Comparison of ENCODE assay signal across 8 mouse cellular contexts in genomic region chr11:115604304-115604696, GRCm38 (mm10). TPM values are rescaled to one million over a fixed set of nuclear protein-coding genes. Genes with fewer than 3 reads are reported as not detected.
DNase-seq lines count a peak whose midpoint lies in the region; ATAC-seq and TF ChIP-seq lines count a peak whose summit lies in the region.

No protein-coding gene starts in this region.

- DNase-seq in heart, adult 2 months: no peak
- DNase-seq in heart, adult 9 months (ENCODE audit: low spot score in 2 of 2): no peak
- DNase-seq in CH12.LX (ENCODE audit: extremely low read depth): no peak
- no peak for DNase-seq in B cell, adult 2 months
- no peak for DNase-seq in spleen, postnatal 10 days (ENCODE audit: low spot score in 2 of 2)

- no peak for TF ChIP-seq RAD21 in CH12.LX (IDR thresholded peaks at IDR 0.05; ENCODE audit: low read depth, low read length)

- peak overlapping the region; percentile 69 for H3K4me3 ChIP-seq in heart, adult 2 months
- peak overlapping the region; percentile 81 to 93 (median 84) for H3K4me3 ChIP-seq in CH12.LX (replicated peaks in 1 of 3; ENCODE audit: low read depth in 2 of 3, low read length in 2 of 3, poor library complexity in 1 of 3)
- peak overlapping the region; percentile 96 for H3K4me3 ChIP-seq in embryonic fibroblast, embryonic 13.5 days (ENCODE audit: insufficient read depth, low read length)
- peak overlapping the region; percentile 98 for H3K4me3 ChIP-seq in limb, embryonic 15.5 days
- H3K4me3 ChIP-seq in small intestine, adult 2 months (ENCODE audit: low read depth, low read length): peak overlapping the region; percentile 94

- no peaks in the 10 kb centered on the region for H3K9me3 ChIP-seq in CH12.LX (replicated peaks; ENCODE audit: low read length)
- no peaks in the 10 kb centered on the region for H3K9me3 ChIP-seq in limb, embryonic 15.5 days

- TF ChIP-seq POLR2A in heart, adult 2 months (IDR thresholded peaks at IDR 0.05; ENCODE audit: insufficient read depth, low read depth, low read length): no peak
- no peak for TF ChIP-seq POLR2A in CH12.LX (IDR thresholded peaks at IDR 0.05; ENCODE audit: low read depth, low read length)
- TF ChIP-seq POLR2A in embryonic fibroblast, embryonic 13.5 days (IDR thresholded peaks at IDR 0.05; ENCODE audit: low read depth, low read length): no peak
- TF ChIP-seq POLR2A in small intestine, adult 2 months (IDR thresholded peaks at IDR 0.05; ENCODE audit: low read depth, low read length): no peak

- in situ Hi-C loops in CH12.LX (cut with MboI; ENCODE audit: low pct_ligation_motif_present, low pct_unique_long_range_greater_than_20kb, low sequenced_read_pairs): loop anchor here (25.0 kb wide), 1 partner anchor 408 kb away; the partner anchor contains the start of gene Galk1

- TF ChIP-seq CTCF in heart, adult 2 months (IDR thresholded peaks at IDR 0.05): no peak
- no peak for TF ChIP-seq CTCF in CH12.LX (conservative IDR thresholded peaks at IDR 0.05 in 1 of 2, IDR thresholded peaks at IDR 0.05 in 1 of 2; ENCODE audit: low read depth in 2 of 2, low read length in 2 of 2)
- no peak for TF ChIP-seq CTCF in embryonic fibroblast, embryonic 13.5 days (IDR thresholded peaks at IDR 0.05; ENCODE audit: borderline replicate concordance, insufficient read depth, low read length)
- no peak for TF ChIP-seq CTCF in small intestine, adult 2 months (IDR thresholded peaks at IDR 0.05; ENCODE audit: extremely low read depth, insufficient read length, insufficient replicate concordance, low read depth, low read length)

- dilution Hi-C loops in CH12.LX (cut with MboI; ENCODE audit: extremely low pct_ligation_motif_present, extremely low pct_unique_long_range_greater_than_20kb, low sequenced_read_pairs): no loop called here

- peak overlapping the region; percentile 78 for H3K9ac ChIP-seq in heart, adult 2 months (ENCODE audit: low read depth, low read length)
- H3K9ac ChIP-seq in CH12.LX (ENCODE audit: insufficient read depth, low read depth): peak overlapping the region; percentile 97
- peak overlapping the region; percentile 99 for H3K9ac ChIP-seq in limb, embryonic 15.5 days

- H3K4me2 ChIP-seq in CH12.LX (ENCODE audit: insufficient read depth, low read depth, poor library complexity, severe bottlenecking): peak overlapping the region; percentile 87; the same call in 1 of the 2 replicates
- H3K4me2 ChIP-seq in limb, embryonic 15.5 days: peak overlapping the region; percentile 89

- H3K4me1 ChIP-seq in heart, adult 2 months (ENCODE audit: control insufficient read depth, insufficient read depth, low read length): peaks cover 9% of the 10 kb centered on the region
- H3K4me1 ChIP-seq in CH12.LX (ENCODE audit: control insufficient read depth in 1 of 2, insufficient read depth in 2 of 2): peaks cover 34 to 74% of the 10 kb centered on the region in 2 experiments
- peaks cover 12% of the 10 kb centered on the region for H3K4me1 ChIP-seq in embryonic fibroblast, embryonic 13.5 days (ENCODE audit: control insufficient read depth, insufficient read depth, low read length)
- H3K4me1 ChIP-seq in limb, embryonic 15.5 days: peaks cover 31% of the 10 kb centered on the region
- peaks cover 8% of the 10 kb centered on the region for H3K4me1 ChIP-seq in small intestine, adult 2 months (ENCODE audit: control insufficient read depth, insufficient read depth, insufficient read length, low read length)

- under 1% methylated on average over 26 of the region's 26 CpGs for WGBS in heart, adult 2 months
- WGBS in limb, embryonic 15.5 days: under 1% methylated on average over 26 of the region's 26 CpGs
- WGBS in small intestine, adult 2 months: under 1% methylated on average over 26 of the region's 26 CpGs

- no peaks in the 10 kb centered on the region; the same call in 1 of the 2 replicates for H3K36me3 ChIP-seq in heart, adult 2 months (ENCODE audit: control insufficient read depth, insufficient read depth, low read length)
- peaks cover 50 to 71% of the 10 kb centered on the region in 2 experiments for H3K36me3 ChIP-seq in CH12.LX (replicated peaks in 1 of 2; ENCODE audit: control insufficient read depth in 1 of 2, insufficient read depth in 1 of 2, low read length in 1 of 2)
- H3K36me3 ChIP-seq in limb, embryonic 15.5 days: peaks cover 43% of the 10 kb centered on the region
- peaks cover 35% of the 10 kb centered on the region for H3K36me3 ChIP-seq in small intestine, adult 2 months (ENCODE audit: control insufficient read depth, insufficient read depth, low read length)

- H3K79me2 ChIP-seq in heart, adult 2 months (replicated peaks; ENCODE audit: control insufficient read depth, insufficient read depth, low read length): peaks cover 3% of the 10 kb centered on the region
- peaks cover 81% of the 10 kb centered on the region for H3K79me2 ChIP-seq in CH12.LX (replicated peaks; ENCODE audit: control insufficient read depth, extremely low read depth, insufficient read depth, poor library complexity, severe bottlenecking)

- intact Hi-C loops in heart, adult 2 months (cut with DNase I): loop anchor here (5.0 kb wide), 1 partner anchor 192 kb away; no protein-coding TSS in a partner anchor

- H3K27me3 ChIP-seq in heart, adult 2 months (ENCODE audit: control insufficient read depth, insufficient read depth, low read length): no peaks in the 10 kb centered on the region
- H3K27me3 ChIP-seq in CH12.LX (replicated peaks): no peaks in the 10 kb centered on the region
- H3K27me3 ChIP-seq in limb, embryonic 15.5 days: no peaks in the 10 kb centered on the region
- H3K27me3 ChIP-seq in small intestine, adult 2 months (ENCODE audit: control insufficient read depth, insufficient read depth, low read length): no peaks in the 10 kb centered on the region

- TF ChIP-seq EP300 in heart, adult 2 months (IDR thresholded peaks at IDR 0.05; ENCODE audit: insufficient read depth, low read depth, low read length): no peak
- TF ChIP-seq EP300 in CH12.LX (IDR thresholded peaks at IDR 0.05; ENCODE audit: low read length): no peak

- H3K27ac ChIP-seq in heart, adult 2 months: peak overlapping the region; percentile 100
- peak overlapping the region; percentile 82 for H3K27ac ChIP-seq in CH12.LX (ENCODE audit: insufficient read depth, low read depth)
- H3K27ac ChIP-seq in embryonic fibroblast, embryonic 13.5 days (ENCODE audit: insufficient read depth, low read length): peak overlapping the region; percentile 90
- peak overlapping the region; percentile 92 for H3K27ac ChIP-seq in limb, embryonic 15.5 days
- peak overlapping the region; percentile 88 for H3K27ac ChIP-seq in small intestine, adult 2 months (ENCODE audit: insufficient read depth, low read depth, low read length)

- peak; percentile 8; the same call in 1 of the 2 replicates for ATAC-seq in limb, embryonic 15.5 days (ENCODE audit: insufficient number of reproducible peaks, low FRiP score, low TSS enrichment, low read depth)

TF ChIP-seq in CH12.LX, 34 proteins besides CTCF, POLR2A, EP300 and RAD21 (continues in another document):
- TF ChIP-seq SIN3A (IDR thresholded peaks at IDR 0.05; ENCODE audit: low read length): peak; percentile 12; the same call in 1 of the 2 replicates

RNA-seq across cellular contexts. Expression of gene Gga3, which starts 0.4 kb away (rescaled TPM):
- total RNA-seq in heart, adult 2 months (2021): 10 to 100 TPM; 16.5 to 20.3 TPM
- polyA plus RNA-seq in heart, adult 2 months (2012; rRNA removed): 15.4 and 17.1 TPM in 2 replicates
- total RNA-seq in CH12.LX (2012; rRNA removed) (18.7 and 22.6 TPM in 2 replicates), CH12.LX (2014; rRNA removed) (7.7 TPM in 2 replicates)
- polyA plus RNA-seq in CH12.LX (2012; ENCODE audit: insufficient read length, low read depth): 37.2 and 39.8 TPM in 2 replicates
- polyA plus RNA-seq in embryonic fibroblast, embryonic 13.5 days (2011; ENCODE audit: insufficient read length, low read depth, missing spikeins): 17.0 and 30.3 TPM in 2 replicates
- polyA plus RNA-seq in limb, embryonic 15.5 days (2015; fragmentation: Nextera tagmentation; extraction: Ambion mirVana): 17.5 and 18.0 TPM in 2 replicates
- polyA plus RNA-seq in small intestine, adult 2 months (2012; rRNA removed): 12.6 and 14.7 TPM in 2 replicates

RNA-seq across cellular contexts. Expression of gene Mrps7, which starts 0.6 kb away (rescaled TPM):
- 10 to 100 TPM; 74.6 to 80.1 TPM for total RNA-seq in heart, adult 2 months (2021)
- 33.9 and 40.2 TPM in 2 replicates for polyA plus RNA-seq in heart, adult 2 months (2012; rRNA removed)
- 172 and 217 TPM in 2 replicates for total RNA-seq in CH12.LX (2012; rRNA removed)
- total RNA-seq in CH12.LX (2014; rRNA removed): 154 and 168 TPM in 2 replicates
- polyA plus RNA-seq in CH12.LX (2012; ENCODE audit: insufficient read length, low read depth): 157 and 184 TPM in 2 replicates
- polyA plus RNA-seq in embryonic fibroblast, embryonic 13.5 days (2011; ENCODE audit: insufficient read length, low read depth, missing spikeins): 31.0 and 36.5 TPM in 2 replicates
- polyA plus RNA-seq in limb, embryonic 15.5 days (2015; fragmentation: Nextera tagmentation; extraction: Ambion mirVana): 88.2 and 90.9 TPM in 2 replicates
- polyA plus RNA-seq in small intestine, adult 2 months (2012; rRNA removed): 11.8 and 13.3 TPM in 2 replicates

RNA-seq across cellular contexts. Expression of gene Mif4gd, which starts 8.5 kb away (rescaled TPM):
- total RNA-seq in heart, adult 2 months (2021): 10 to 100 TPM; 51.3 to 54.7 TPM
- 94.0 and 123 TPM in 2 replicates for polyA plus RNA-seq in heart, adult 2 months (2012; rRNA removed)
- total RNA-seq in CH12.LX (2012; rRNA removed) (143 and 177 TPM in 2 replicates), CH12.LX (2014; rRNA removed) (160 and 174 TPM in 2 replicates)
- 131 and 143 TPM in 2 replicates for polyA plus RNA-seq in CH12.LX (2012; ENCODE audit: insufficient read length, low read depth)
- polyA plus RNA-seq in embryonic fibroblast, embryonic 13.5 days (2011; ENCODE audit: insufficient read length, low read depth, missing spikeins): 22.3 and 26.6 TPM in 2 replicates
- 27.6 and 29.1 TPM in 2 replicates for polyA plus RNA-seq in limb, embryonic 15.5 days (2015; fragmentation: Nextera tagmentation; extraction: Ambion mirVana)
- 49.4 and 108 TPM in 2 replicates for polyA plus RNA-seq in small intestine, adult 2 months (2012; rRNA removed)

RNA-seq across cellular contexts. Expression of gene Slc25a19, which starts 23.8 kb away (rescaled TPM):
- 10 to 100 TPM; 32.9 to 40.7 TPM for total RNA-seq in heart, adult 2 months (2021)
- 97.1 and 106 TPM in 2 replicates for polyA plus RNA-seq in heart, adult 2 months (2012; rRNA removed)
- 277 and 312 TPM in 2 replicates for total RNA-seq in CH12.LX (2012; rRNA removed)
- 278 and 294 TPM in 2 replicates for total RNA-seq in CH12.LX (2014; rRNA removed)
- polyA plus RNA-seq in CH12.LX (2012; ENCODE audit: insufficient read length, low read depth): 374 and 398 TPM in 2 replicates
- 13.6 and 14.0 TPM in 2 replicates for polyA plus RNA-seq in embryonic fibroblast, embryonic 13.5 days (2011; ENCODE audit: insufficient read length, low read depth, missing spikeins)
- polyA plus RNA-seq in limb, embryonic 15.5 days (2015; fragmentation: Nextera tagmentation; extraction: Ambion mirVana): 24.0 and 24.7 TPM in 2 replicates
- polyA plus RNA-seq in small intestine, adult 2 months (2012; rRNA removed): 11.3 and 19.6 TPM in 2 replicates

RNA-seq across cellular contexts. Expression of gene Nup85, which starts 40.1 kb away (rescaled TPM):
- total RNA-seq in heart, adult 2 months (2021): 10 to 100 TPM; 19.8 to 20.2 TPM
- polyA plus RNA-seq in heart, adult 2 months (2012; rRNA removed): 28.0 and 44.1 TPM in 2 replicates
- total RNA-seq in CH12.LX (2012; rRNA removed) (290 and 340 TPM in 2 replicates), CH12.LX (2014; rRNA removed) (282 and 305 TPM in 2 replicates)
- polyA plus RNA-seq in CH12.LX (2012; ENCODE audit: insufficient read length, low read depth): 326 and 368 TPM in 2 replicates
- polyA plus RNA-seq in embryonic fibroblast, embryonic 13.5 days (2011; ENCODE audit: insufficient read length, low read depth, missing spikeins): 68.0 and 81.1 TPM in 2 replicates
- polyA plus RNA-seq in limb, embryonic 15.5 days (2015; fragmentation: Nextera tagmentation; extraction: Ambion mirVana): 140 and 146 TPM in 2 replicates
- 12.6 and 16.8 TPM in 2 replicates for polyA plus RNA-seq in small intestine, adult 2 months (2012; rRNA removed)
